Mouse (Mus musculus) adrenal gland, postnatal 36 days (tissue): ENCODE measurements around the gene Pafah2. TPM values are rescaled to one million over a fixed set of nuclear protein-coding genes. Genes with fewer than 3 reads are reported as not detected.

Experiments used
- DNase-seq, 2 experiments: peaks; one replicate each; pipeline ENCODE4 v3.0.0; 2021; ENCODE audit warnings: mixed read lengths in 1 of 2
- long read RNA-seq, 2 experiments: library from polyadenylated mRNA; stranded (forward); transcript quantifications; one replicate each; pipeline ENCODE4 v2.0.0; 2021; ENCODE audit warnings: borderline sequencing depth in 2 of 2
- total RNA-seq, 2 experiments: library from RNA; stranded (reverse); gene quantifications; 2 replicates each; pipeline ENCODE4 v1.2.3; 2021

Pafah2 gene
- total RNA-seq: 10 to 100 TPM; 14.7 to 16.0 TPM
- long read RNA-seq, experiment 1, transcript Pafah2-201 (11 exons, 2,248 nt): major isoform, 5 of 10 reads
- long read RNA-seq, experiment 1, partial matches to known transcripts: 2 of 10 reads
- long read RNA-seq, experiment 1, other reads (novel, unspliced or antisense): 3 of 10 reads
- long read RNA-seq, experiment 2, partial matches to known transcripts: 0 of 1 reads
- long read RNA-seq, experiment 2, other reads (novel, unspliced or antisense): 0 of 1 reads

- DNase-seq: peak; percentile 89 to 94
Measured at GRCm38 (mm10) chr4:134395977-134396825, at the start of gene Pafah2. Gene Pafah2 (plus strand): TSS chr4:134396320.

DNA sequence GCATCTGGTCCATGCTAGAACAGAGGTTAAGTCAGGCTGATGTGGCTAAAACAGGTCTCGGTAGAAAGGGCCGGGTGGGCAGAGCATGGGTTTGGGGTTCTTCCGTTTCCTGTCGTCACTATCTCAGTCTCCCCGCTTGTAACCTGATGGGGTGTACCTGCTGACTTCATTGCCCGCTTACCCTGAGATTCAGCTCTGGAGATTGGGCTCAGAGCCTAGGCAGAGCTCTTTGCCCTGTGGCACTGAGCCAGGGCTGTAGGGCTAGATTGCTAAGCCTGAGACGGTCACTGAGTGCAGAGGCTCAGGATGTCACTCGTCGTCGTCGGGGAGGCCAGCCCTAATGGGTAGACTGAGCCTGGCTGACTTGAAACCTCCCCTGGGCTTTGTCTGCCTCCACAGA is 48.0 kb upstream of the Pafah2 start:
- DNase-seq: peak in 1 of 2 experiments; percentile 47

- no peak for DNase-seq
Measured at GRCm38 (mm10) chr4:134348545-134348944, 47.6 kb upstream of the Pafah2 start.

GRCm38 (mm10) chr4:134349829-134350228 is 46.3 kb upstream of the Pafah2 start:
- no peak for DNase-seq

GRCm38 (mm10) chr4:134350641-134351040 is 45.5 kb upstream of the Pafah2 start:
- DNase-seq: no peak

DNA sequence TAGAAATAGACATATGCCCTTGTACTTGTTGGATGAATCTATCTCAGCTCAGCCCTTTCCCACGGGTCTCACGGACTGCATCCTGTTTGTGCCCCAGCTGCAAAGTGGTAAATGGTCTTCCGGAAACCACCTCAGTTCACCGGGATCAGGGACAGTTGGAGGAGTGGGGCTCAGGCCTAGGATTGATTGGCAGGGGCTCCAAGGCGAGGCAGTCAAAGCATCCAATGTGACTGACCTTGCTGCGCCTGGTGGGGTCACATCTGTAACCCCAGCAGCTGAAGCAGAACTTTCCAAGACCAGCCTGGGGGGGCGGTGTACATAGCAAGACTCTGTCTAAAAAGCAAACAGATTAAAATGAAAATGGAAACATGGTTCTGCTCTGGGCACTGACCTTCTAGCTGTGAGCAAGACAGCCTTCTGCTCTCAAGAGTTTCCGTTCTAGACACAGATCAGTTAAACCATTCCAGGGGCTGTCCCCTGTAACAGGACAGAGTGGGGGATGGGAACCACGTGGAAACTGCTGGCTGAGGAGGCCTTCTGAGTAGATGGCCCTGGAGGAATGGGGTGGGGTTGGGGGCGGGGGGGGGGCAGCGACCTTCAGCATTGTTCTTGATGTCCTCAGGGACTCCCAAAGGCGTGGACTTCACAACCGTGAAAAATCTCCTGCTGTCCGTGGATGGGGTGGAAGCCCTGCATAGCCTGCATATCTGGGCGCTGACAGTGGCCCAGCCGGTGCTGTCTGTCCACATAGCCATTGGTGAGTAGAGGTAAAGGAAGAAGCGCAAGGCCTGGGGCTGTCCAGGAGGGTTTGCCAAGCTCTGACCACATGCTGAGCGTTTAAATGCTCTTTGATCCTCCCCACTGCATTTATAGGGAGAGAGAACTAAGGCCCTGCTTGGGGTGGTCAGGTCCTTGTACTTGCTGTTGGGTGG is 44.5 kb upstream of the Pafah2 start:
- peak; percentile 35 to 60 for DNase-seq

DNA sequence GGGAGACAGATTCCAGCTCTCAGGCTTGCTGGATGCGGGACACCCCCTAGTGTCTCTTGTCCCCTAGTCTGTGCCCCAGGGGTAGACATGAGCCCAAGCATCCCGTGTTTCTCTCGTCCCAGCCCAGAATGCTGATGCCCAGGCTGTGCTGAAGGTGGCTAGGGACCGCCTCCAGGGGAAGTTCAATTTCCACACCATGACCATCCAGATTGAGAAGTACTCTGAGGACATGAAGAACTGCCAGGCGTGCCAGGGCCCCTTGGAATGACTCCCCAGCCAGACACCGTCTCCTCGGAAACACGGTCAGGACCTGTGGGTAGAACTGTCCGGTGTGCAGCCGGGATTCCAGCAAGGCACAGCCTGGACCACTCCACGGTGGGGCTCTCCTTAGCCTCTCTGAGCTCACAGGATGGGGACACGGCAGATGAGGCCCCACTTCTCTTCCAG is 43.8 kb upstream of the Pafah2 start:
- no peak for DNase-seq

DNA sequence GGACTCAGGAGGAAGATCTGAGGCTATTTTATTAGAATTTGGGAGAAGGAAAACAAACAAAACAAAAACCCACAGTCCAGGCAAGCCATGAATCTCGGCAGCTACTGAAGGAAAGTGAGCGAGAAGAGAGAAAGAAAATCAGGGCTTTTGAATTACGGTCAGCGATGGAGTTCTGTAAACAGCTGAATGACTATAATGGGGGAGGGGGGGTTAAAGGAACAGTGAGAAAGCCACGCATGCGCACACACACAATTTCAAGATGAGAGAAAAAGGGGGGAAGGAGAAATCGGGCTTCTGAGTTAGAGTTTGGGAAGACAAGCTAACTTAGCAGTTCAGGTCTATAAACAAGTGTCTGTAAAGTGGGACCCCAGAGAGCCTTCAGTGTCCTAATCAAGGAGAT is 43.2 kb upstream of the Pafah2 start:
- no peak for DNase-seq

- peak; percentile 55 to 64 for DNase-seq
Measured at GRCm38 (mm10) chr4:134353527-134354409, 42.4 kb upstream of the Pafah2 start.

GRCm38 (mm10) chr4:134355841-134356452 is 40.2 kb upstream of the Pafah2 start:
- peak; percentile 90 for DNase-seq

GRCm38 (mm10) chr4:134356591-134357460 is 39.3 kb upstream of the Pafah2 start:
- DNase-seq: peak; percentile 78 to 84

- DNase-seq: no peak
Measured at GRCm38 (mm10) chr4:134357461-134357771, 38.7 kb upstream of the Pafah2 start.

DNA sequence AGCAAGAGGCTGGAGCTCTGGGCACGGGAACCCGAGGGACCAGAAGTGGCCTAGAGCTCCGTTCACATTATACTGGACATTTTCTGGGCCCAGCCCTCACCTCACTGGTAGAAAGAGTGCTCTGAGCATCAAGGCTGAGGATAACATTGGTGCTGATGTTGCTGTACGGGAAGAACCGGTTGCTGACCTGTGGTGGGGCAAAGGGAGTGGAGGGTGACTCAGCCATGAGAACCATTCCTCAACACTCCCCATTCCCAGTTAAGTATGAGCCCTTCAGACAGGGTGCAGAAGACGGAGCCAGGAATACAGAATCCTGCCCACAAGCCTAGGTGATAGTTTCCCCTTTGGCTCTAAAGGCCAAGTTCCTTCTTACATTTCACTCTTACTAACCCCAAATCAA is 36.5 kb upstream of the Pafah2 start:
- DNase-seq: no peak

- DNase-seq: peak in 1 of 2 experiments; percentile 42
Measured at GRCm38 (mm10) chr4:134361215-134361614, 34.9 kb upstream of the Pafah2 start.

- peak; percentile 87 to 88 for DNase-seq
Measured at GRCm38 (mm10) chr4:134362124-134362523, 34.0 kb upstream of the Pafah2 start.

- DNase-seq: peak; percentile 68 to 83
Measured at GRCm38 (mm10) chr4:134362586-134362985, 33.5 kb upstream of the Pafah2 start.

DNA sequence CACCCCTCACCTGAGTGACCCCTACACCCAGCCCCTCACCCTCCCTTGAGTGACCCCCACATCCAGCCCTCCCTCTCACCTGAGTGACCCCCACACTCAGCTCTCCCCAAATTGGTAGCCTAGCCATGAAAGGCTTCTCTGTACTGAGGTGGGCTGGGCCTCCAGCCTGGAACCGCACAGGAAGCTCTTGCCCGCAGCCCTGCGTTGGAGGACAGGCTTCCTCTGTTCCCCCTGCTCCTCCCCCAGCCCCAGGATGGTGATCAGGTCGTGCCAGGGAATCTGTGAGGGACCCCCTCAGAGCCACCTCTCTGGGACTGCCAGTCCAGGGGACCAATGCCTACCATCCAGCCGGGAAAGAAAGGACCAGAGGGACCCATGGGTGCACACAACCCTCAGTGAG is 30.8 kb upstream of the Pafah2 start:
- DNase-seq: no peak

- DNase-seq: no peak
Measured at GRCm38 (mm10) chr4:134370649-134371221, 25.4 kb upstream of the Pafah2 start.

- no peak for DNase-seq
Measured at GRCm38 (mm10) chr4:134371316-134371855, 24.7 kb upstream of the Pafah2 start.
